Mouse (Mus musculus) liver, postnatal 0 days (tissue): Measurements from ENCODE around the gene Ntrk3. TPM values are rescaled to one million over a fixed set of nuclear protein-coding genes. Genes with fewer than 3 reads are reported as not detected.

Experiments used
- ATAC-seq: fragments of 200-750 bp; cut with Nextera tagmentation; 2 replicates; pipeline ENCODE4 v1.8.0; 2017; ENCODE audit warnings: mild to moderate bottlenecking, moderate library complexity
- DNase-seq: peaks from one replicate; pipeline ENCODE4 v3.0.0-alpha.2; 2016
- H3K27ac ChIP-seq: fragments of 300-500 bp; sonication (generic); 2 replicates; pipeline ENCODE4 v1.5.1; 2014; ENCODE audit warnings: antibody characterized with exemption, moderate library complexity, mild to moderate bottlenecking, low read depth
- H3K27me3 ChIP-seq: fragments of 300-500 bp; sonication (generic); 2 replicates; pipeline ENCODE4 v1.6.1; 2014; ENCODE audit warnings: low read length, control low read depth, mixed read lengths; ENCODE audit not compliant: insufficient read depth
- H3K36me3 ChIP-seq: fragments of 300-500 bp; sonication (generic); replicated peaks from 2 replicates; pipeline ENCODE4 v1.6.1; 2014; ENCODE audit warnings: mild to moderate bottlenecking, control low read depth, low read length, moderate library complexity, mixed read lengths; ENCODE audit not compliant: insufficient read depth
- H3K4me1 ChIP-seq: fragments of 300-500 bp; sonication (generic); 2 replicates; pipeline ENCODE4 v1.6.1; 2014; ENCODE audit warnings: antibody characterized with exemption, mild to moderate bottlenecking, control low read depth; ENCODE audit not compliant: insufficient read depth
- H3K4me2 ChIP-seq: fragments of 300-500 bp; sonication (generic); 2 replicates; pipeline ENCODE4 v1.6.1; 2014; ENCODE audit warnings: low read depth, mild to moderate bottlenecking, low read length, moderate library complexity, mixed read lengths
- H3K4me3 ChIP-seq: fragments of 300-500 bp; sonication (generic); 2 replicates; pipeline ENCODE4 v1.5.1; 2014; ENCODE audit warnings: low read depth, low read length
- H3K9ac ChIP-seq: fragments of 300-500 bp; sonication (generic); replicated peaks from 2 replicates; pipeline ENCODE4 v1.6.1; 2014; ENCODE audit warnings: mild to moderate bottlenecking, moderate library complexity
- H3K9me3 ChIP-seq: fragments of 300-500 bp; sonication (generic); 2 replicates; pipeline ENCODE4 v1.6.1; 2016; ENCODE audit warnings: mild to moderate bottlenecking, control low read depth, low read length, mixed read lengths
- CTCF ChIP-seq: sonication (generic); IDR thresholded peaks from 2 replicates; pipeline ENCODE4 v1.5.1; 2016; ENCODE audit warnings: antibody characterized with exemption, low read depth
- EP300 ChIP-seq: IDR thresholded peaks from 2 replicates; pipeline ENCODE4 v1.6.1; 2016; ENCODE audit warnings: antibody characterized with exemption, low read depth, mild to moderate bottlenecking
- WGBS: fragments of 180-500 bp; shearing (Covaris S2); extraction: QIAGEN DNeasy Blood & Tissue Kit; methylation state at CpG from one replicate; pipeline ENCODE4 v1.1.7; 2014; ENCODE audit not compliant: insufficient replicate concordance; 5-methylcytosine and 5-hydroxymethylcytosine counted together
- polyA plus RNA-seq: library from polyadenylated mRNA; unstranded; fragments of >200 nt; fragmentation: Nextera tagmentation; extraction: Ambion mirVana; gene quantifications from 2 replicates; pipeline ENCODE4 v1.2.1, GENCODE M21; 2015

Ntrk3 gene
- polyA plus RNA-seq = 0.12 and 0.16 TPM in 2 replicates

DNA sequence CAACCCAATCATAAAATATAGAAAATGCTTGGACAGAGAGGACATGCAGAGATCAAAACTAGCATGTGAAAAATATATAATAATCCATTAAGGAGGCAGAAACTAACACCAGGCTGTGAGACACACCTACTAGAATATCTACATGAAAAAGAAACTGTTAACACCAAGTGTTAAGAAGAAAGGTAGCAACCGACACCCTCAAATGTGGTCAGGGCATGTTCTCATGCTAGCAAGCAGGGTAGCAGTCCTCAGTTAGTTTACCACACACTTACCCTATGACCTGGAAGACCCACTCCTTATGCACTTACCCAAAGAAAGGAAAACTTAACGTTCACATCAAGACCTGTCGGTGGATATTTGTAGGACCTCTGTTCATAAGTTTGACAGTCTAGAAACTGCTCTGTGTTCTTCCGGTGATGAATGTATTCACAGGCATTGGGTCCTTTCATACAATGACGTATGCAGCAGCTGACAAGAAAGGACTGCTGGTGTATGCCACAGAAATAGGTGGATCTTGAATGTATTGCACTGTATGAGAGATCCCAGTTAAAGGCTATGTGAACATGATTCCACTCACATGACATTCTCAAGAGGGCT, at the start of gene Ntrk3:
Gene Ntrk3, minus strand, starts transcription at position 399 of the 597 bp plus-strand sequence.
- no peaks in the 10 kb centered on the region for H3K9me3 ChIP-seq
- H3K4me2 ChIP-seq = no peak within 1 kb of the TSS
- DNase-seq (no peak), ATAC-seq (no peak)
- H3K27ac ChIP-seq = no peak within 1 kb of the TSS
- no peak within 1 kb of the TSS for H3K9ac ChIP-seq
- H3K4me3 ChIP-seq = no peak within 1 kb of the TSS
- no peaks in the 10 kb centered on the region for H3K36me3 ChIP-seq
- TF ChIP-seq CTCF = no peak
- TF ChIP-seq EP300 = no peak
- whole genome bisulfite sequencing = 80% methylated on average over 5 of the region's 5 CpGs
- no peaks in the 10 kb centered on the region for H3K4me1 ChIP-seq
- H3K27me3 ChIP-seq = no peaks in the 10 kb centered on the region

DNA sequence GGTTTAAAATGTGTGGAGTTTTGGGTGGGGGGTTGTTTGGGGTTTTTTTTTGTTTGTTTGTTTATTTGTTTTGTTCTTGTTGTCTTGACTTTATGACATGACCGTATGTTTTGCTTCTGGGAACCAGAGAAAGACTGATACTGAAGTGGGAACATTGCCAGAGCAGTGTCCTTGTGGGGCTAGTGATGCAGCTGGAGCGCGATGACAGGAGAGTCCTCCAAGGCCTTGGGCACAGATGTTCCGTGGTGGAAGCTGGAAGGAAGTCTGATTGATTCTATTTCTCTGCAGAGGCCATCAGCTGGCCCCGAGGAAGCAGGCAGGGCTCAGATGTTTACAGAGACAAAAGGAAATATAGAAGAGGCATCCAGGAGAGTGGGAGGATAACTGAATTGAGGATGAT, 48.1 kb upstream of the Ntrk3 start:
- Histone ChIP-seq H3K4me2 (no peak overlapping the region), H3K9me3 (no peaks in the 10 kb centered on the region), H3K9ac (no peak overlapping the region), H3K36me3 (peaks cover 24% of the 10 kb centered on the region), H3K4me1 (peaks cover 14% of the 10 kb centered on the region), H3K4me3 (no peak overlapping the region), H3K27me3 (no peaks in the 10 kb centered on the region), H3K27ac (no peak overlapping the region)
- ATAC-seq = no peak
- no peak for DNase-seq
- WGBS = 72% methylated on average over 5 of the region's 5 CpGs
- TF ChIP-seq CTCF (no peak), EP300 (no peak)

DNA sequence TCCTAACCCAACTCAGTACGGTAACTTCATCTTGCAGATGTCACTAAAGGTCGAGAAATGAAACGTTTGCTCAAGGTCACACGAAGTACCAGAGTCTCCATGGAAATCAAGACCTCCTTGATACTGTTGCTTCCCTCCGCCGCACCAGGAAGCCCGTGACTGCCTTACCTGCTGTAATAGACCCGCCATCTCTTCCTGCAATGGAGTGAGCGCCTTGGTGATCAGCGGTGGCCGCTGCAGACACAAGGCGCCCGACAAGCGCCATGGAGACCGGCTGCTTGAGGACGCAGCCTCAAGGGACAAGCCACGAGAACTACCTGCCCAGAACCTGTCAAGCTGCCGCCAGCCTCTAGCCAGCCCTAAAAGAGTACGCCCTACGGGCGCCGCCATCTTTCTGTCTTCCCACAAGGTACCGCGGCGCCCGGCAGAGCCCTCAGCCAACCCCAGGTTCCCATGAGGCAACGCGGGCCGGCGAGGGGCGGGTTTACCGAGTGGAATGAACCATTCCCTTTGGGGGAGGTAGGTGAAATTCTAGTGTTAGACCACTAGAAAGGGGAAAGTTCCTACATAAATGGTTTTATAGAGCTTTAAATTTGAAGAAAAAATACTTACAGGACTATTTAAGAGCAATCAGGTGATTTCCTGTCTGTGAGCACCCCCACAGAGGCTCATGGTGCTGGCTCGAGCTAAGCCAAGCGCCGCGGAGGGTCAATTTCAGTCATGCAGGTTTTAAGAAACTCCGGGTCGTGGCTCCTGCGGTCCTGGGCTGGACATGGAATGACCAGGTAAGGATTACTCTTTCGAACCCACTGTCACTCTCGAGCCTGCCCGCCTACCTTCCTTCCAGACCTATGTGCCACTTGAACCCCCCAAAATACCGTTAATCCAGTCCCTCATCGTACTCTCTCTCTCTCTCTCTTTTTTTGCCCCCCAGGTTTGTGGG, 45.1 kb upstream of the Ntrk3 start, which contains the start of the genes Mrps11 and Mrpl46:
Gene Mrps11, plus strand, starts transcription at position 481 of the 943 bp plus-strand sequence.
Gene Mrpl46, minus strand, starts transcription at position 893 of the 943 bp plus-strand sequence.
- TF ChIP-seq CTCF = no peak
- peak; percentile 80 for TF ChIP-seq EP300
- H3K4me2 ChIP-seq = peak within 1 kb of the TSS; percentile 95
- peak within 1 kb of the TSS; percentile 89 for H3K9ac ChIP-seq
- H3K4me3 ChIP-seq = peak within 1 kb of the TSS; percentile 82
- H3K27me3 ChIP-seq = no peaks in the 10 kb centered on the region
- peak; percentile 90 for DNase-seq
- H3K36me3 ChIP-seq = peaks cover 23% of the 10 kb centered on the region
- no peaks in the 10 kb centered on the region for H3K9me3 ChIP-seq
- peak within 1 kb of the TSS; percentile 44; the same call in 1 of the 2 replicates for H3K27ac ChIP-seq
- ATAC-seq = peak; percentile 99
- under 1% methylated on average over 44 of the region's 44 CpGs for WGBS
- H3K4me1 ChIP-seq = peaks cover 14% of the 10 kb centered on the region

DNA sequence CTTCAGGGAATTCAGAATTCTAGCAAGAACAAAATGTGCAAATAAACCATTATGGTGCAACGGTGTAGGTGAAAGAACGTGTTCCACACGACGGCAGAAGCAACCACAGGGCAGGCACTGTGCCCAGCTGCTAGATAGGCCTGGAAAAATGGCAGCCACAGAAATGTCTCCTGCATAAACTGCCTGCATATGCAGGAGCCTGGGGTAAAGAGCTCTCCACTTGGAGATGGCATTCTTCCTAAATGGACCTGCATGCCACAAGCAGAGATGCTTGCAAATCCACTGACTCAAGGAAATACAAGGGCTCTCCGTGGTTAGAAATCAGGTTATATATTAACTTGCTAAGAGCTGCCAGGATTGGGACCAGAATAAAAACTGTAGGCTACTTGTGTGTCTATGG, 40.9 kb upstream of the Ntrk3 start:
- ATAC-seq (no peak), DNase-seq (no peak)
- TF ChIP-seq EP300 = no peak
- TF ChIP-seq CTCF = no peak
- no peak overlapping the region for H3K4me3 ChIP-seq
- H3K9ac ChIP-seq = no peak overlapping the region
- H3K4me1 ChIP-seq = peaks cover 13% of the 10 kb centered on the region
- no peak overlapping the region for H3K4me2 ChIP-seq
- H3K9me3 ChIP-seq = no peaks in the 10 kb centered on the region
- WGBS = 79% methylated on average over 5 of the region's 5 CpGs
- H3K27me3 ChIP-seq = no peaks in the 10 kb centered on the region
- peaks cover 46% of the 10 kb centered on the region for H3K36me3 ChIP-seq
- H3K27ac ChIP-seq = no peak overlapping the region

DNA sequence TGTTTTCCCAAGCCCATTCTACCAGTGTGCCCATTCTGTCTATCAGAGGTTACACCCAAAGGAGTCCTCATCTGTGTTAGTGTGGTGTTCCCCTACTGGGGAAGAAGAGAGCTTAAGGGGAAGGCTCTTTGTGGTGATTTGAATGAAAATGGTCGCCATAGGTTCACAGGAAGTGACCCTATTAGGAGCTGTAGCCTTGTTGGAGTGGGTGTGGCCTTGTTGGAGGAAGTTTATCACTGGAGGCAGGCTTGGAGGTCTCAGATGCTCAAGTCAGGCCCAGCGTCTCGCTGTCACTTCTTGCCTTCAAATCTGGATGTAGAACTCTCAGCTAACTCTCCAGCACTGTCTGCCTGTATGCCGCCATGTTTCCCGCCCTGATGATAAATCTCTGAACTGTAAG, 33.1 kb upstream of the Ntrk3 start:
- no peaks in the 10 kb centered on the region for H3K9me3 ChIP-seq
- ATAC-seq (no peak), DNase-seq (no peak)
- no peak overlapping the region for H3K4me2 ChIP-seq
- no peaks in the 10 kb centered on the region for H3K4me1 ChIP-seq
- no peak overlapping the region for H3K9ac ChIP-seq
- no peak overlapping the region for H3K27ac ChIP-seq
- H3K27me3 ChIP-seq = no peaks in the 10 kb centered on the region
- TF ChIP-seq EP300 = no peak
- TF ChIP-seq CTCF = no peak
- 77% methylated on average over 5 of the region's 5 CpGs for WGBS
- no peak overlapping the region for H3K4me3 ChIP-seq
- H3K36me3 ChIP-seq = peaks cover 26% of the 10 kb centered on the region; the same call in 1 of the 2 replicates

DNA sequence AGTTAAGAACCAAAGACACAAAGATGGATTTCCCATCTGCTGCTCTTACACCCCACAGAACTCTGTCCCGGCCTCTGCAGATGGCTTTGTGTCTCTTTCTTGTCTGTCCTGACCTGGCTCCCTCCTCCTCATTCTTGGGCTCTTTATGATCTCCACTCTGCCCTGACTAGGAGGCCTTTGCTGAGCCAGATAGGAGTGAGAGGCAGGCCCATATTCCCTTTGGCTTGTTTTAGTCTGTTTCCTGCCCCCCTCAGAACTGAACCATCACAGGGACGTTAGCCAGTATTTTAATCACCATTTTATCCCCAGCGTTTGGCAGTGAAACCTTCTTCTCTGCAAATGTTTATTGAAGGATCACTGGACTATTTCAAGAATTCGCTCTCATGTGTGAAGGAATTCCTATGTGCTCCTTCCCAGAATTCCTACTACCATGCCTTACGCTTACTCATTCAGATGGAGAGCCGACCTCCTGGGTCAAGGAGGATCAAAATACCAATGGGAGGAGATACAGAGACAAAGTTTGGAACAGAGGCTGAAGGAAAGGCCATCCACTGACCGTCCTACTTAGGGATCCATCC, 31.4 kb upstream of the Ntrk3 start:
- H3K9ac ChIP-seq = no peak overlapping the region
- no peak overlapping the region for H3K4me3 ChIP-seq
- no peak for TF ChIP-seq EP300
- TF ChIP-seq CTCF = no peak
- no peaks in the 10 kb centered on the region for H3K4me1 ChIP-seq
- no peak overlapping the region for H3K27ac ChIP-seq
- ATAC-seq (no peak), DNase-seq (no peak)
- H3K9me3 ChIP-seq = no peaks in the 10 kb centered on the region
- 60% methylated on average over 7 of the region's 7 CpGs for WGBS
- no peaks in the 10 kb centered on the region for H3K27me3 ChIP-seq
- H3K36me3 ChIP-seq = peaks cover 12% of the 10 kb centered on the region; the same call in 1 of the 2 replicates
- H3K4me2 ChIP-seq = no peak overlapping the region
